Mouse (Mus musculus) central nervous system, embryonic 14 days (tissue): ENCODE measurements around the gene Foxn2. TPM values are rescaled to one million over a fixed set of nuclear protein-coding genes. Genes with fewer than 3 reads are reported as not detected.

Experiments
- polyA plus RNA-seq: library from polyadenylated mRNA; depleted of rRNA; stranded (reverse); fragments of >200 nt; gene quantifications from 2 replicates; pipeline ENCODE4 v1.2.3, GENCODE M21; 2012; rRNA removed

Foxn2 gene
- 6.0 TPM in 2 replicates for polyA plus RNA-seq

DNA sequence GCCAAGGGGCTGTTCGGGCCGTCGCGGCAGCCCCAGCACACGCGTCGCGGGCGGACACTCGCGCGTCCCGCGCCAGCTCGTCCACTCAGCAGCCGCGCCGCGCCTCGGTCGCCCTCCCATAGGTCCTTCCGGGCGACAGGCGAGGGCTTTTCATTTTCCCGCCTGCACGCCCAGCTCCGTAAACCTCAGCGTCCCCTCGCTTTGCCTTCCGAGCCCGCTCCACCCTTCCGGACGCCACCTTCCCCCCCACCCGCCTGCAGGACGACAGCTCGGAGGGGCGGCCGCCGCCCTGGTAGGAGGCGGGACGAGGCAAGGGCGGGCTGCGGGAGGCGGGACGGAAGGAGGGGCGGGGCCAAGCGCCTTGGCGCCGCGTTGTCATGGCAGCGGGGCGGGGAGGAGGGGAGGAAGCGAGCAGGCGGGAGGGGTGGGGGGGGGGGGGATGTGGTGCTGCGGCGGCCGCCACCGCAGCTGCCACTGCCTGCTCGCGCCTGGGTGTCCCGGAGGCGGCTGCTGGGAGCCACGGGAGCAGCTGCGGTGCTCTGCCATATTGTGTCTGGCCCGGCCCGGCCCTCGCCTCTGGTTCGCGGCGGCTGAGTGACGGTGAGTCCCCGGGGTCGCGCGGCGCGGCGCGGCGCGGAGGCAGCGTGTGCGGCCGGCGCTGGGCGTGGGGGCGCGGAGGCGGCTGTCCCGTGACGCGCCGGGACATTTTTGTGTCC lies at the start of gene Foxn2:
Gene Foxn2, plus strand, starts transcription at position 427 of the 716 bp plus-strand sequence.

GRCm38 (mm10) chr17:88529519-88530235 lies 89.2 kb downstream of the Foxn2 start, which contains the start of gene Ppp1r21:
Ppp1r21 (plus strand) TSS chr17:88530118.

Other genes starting within 250 kb of the Foxn2 start
- gene Ppp1r21, start 89.4 kb downstream of the Foxn2 start, polyA plus RNA-seq = 64.8 and 68.3 TPM in 2 replicates
- gene Ston1, start 157.0 kb downstream of the Foxn2 start, polyA plus RNA-seq = 11.0 and 13.0 TPM in 2 replicates
- 0.05 and 0.11 TPM in 2 replicates for gene Gtf2a1l, start 227.9 kb downstream of the Foxn2 start, polyA plus RNA-seq